Mouse (Mus musculus) MEL (cell line): Measurements from ENCODE around the gene Bcl2l1. TPM values are rescaled to one million over a fixed set of nuclear protein-coding genes. Genes with fewer than 3 reads are reported as not detected.

Experiments used
- DNase-seq: peaks from one replicate; pipeline ENCODE4 v3.0.0; 2011; ENCODE audit warnings: low read depth, low spot score
- H3K27ac ChIP-seq: 2 replicates; pipeline ENCODE4 v1.5.1; 2012; ENCODE audit warnings: low read depth, mild to moderate bottlenecking, control low read depth, low read length, moderate library complexity; ENCODE audit not compliant: control insufficient read depth
- H3K27me3 ChIP-seq, 2 experiments: fragments of 150-350 bp in 1 of 2; sonication (generic) in 1 of 2; 2 replicates each; pipeline ENCODE4 v1.6.1; 2012; ENCODE audit warnings: low read length in 2 of 2, mild to moderate bottlenecking in 2 of 2, improper control_type of control experiment in 1 of 2, moderate library complexity in 1 of 2; ENCODE audit not compliant: insufficient read depth in 2 of 2, control insufficient read depth in 1 of 2
- H3K36me3 ChIP-seq, 2 experiments: 2 replicates each; pipeline ENCODE4 v1.6.1; 2012 to 2014; ENCODE audit warnings: low read length in 2 of 2, improper control_type of control experiment in 1 of 2, inconsistent platforms in 1 of 2, mild to moderate bottlenecking in 1 of 2; ENCODE audit not compliant: insufficient read depth in 2 of 2, control insufficient read depth in 1 of 2
- H3K4me1 ChIP-seq, 2 experiments: fragments of 150-350 bp in 1 of 2; sonication (generic) in 1 of 2; 2 replicates each; pipeline ENCODE4 v1.6.1; 2012; ENCODE audit warnings: low read length in 2 of 2, improper control_type of control experiment in 1 of 2, mild to moderate bottlenecking in 1 of 2; ENCODE audit not compliant: insufficient read depth in 2 of 2, control insufficient read depth in 1 of 2
- H3K4me3 ChIP-seq, 2 experiments: fragments of 150-350 bp in 1 of 2; sonication (generic) in 1 of 2; 2 replicates each; pipeline ENCODE4 v1.5.1; 2012; ENCODE audit warnings: low read depth in 2 of 2, low read length in 2 of 2, mild to moderate bottlenecking in 2 of 2, moderate library complexity in 2 of 2, control low read depth in 1 of 2, improper control_type of control experiment in 1 of 2; ENCODE audit not compliant: control insufficient read depth in 1 of 2, insufficient read depth in 1 of 2
- H3K79me2 ChIP-seq: 2 replicates; pipeline ENCODE4 v1.6.1; 2012; ENCODE audit warnings: mild to moderate bottlenecking, low read length, moderate library complexity; ENCODE audit not compliant: control insufficient read depth, poor library complexity, insufficient read depth
- H3K9ac ChIP-seq: 2 replicates; pipeline ENCODE4 v1.6.1; 2012; ENCODE audit warnings: low read depth, mild to moderate bottlenecking, control low read depth, low read length, moderate library complexity; ENCODE audit not compliant: control insufficient read depth, poor library complexity, severe bottlenecking
- H3K9me3 ChIP-seq: fragments of 150-350 bp; sonication (generic); replicated peaks from 2 replicates; pipeline ENCODE4 v1.6.1; 2012; ENCODE audit warnings: mild to moderate bottlenecking, low read length, improper control_type of control experiment, moderate library complexity; ENCODE audit not compliant: insufficient read depth
- CHD1 ChIP-seq: IDR thresholded peaks from 2 replicates; pipeline ENCODE4 v1.6.1; 2012; ENCODE audit warnings: low read depth, mild to moderate bottlenecking, inconsistent platforms, low read length, improper control_type of control experiment
- CHD2 ChIP-seq: IDR thresholded peaks from 2 replicates; pipeline ENCODE4 v1.6.1; 2011; ENCODE audit warnings: low read length, improper control_type of control experiment
- CTCF ChIP-seq, 3 experiments: IDR thresholded peaks in 2 of 3; conservative IDR thresholded peaks in 1 of 3; 2 replicates each; pipeline ENCODE4 v1.5.1; 2011 to 2012; ENCODE audit warnings: low read length in 3 of 3, low read depth in 2 of 3, mild to moderate bottlenecking in 2 of 3, improper control_type of control experiment in 1 of 3, inconsistent platforms in 1 of 3, mixed read lengths in 1 of 3, moderate library complexity in 1 of 3; ENCODE audit not compliant: control insufficient read depth in 1 of 3, insufficient read depth in 1 of 3, poor library complexity in 1 of 3, severe bottlenecking in 1 of 3
- E2F4 ChIP-seq: IDR thresholded peaks from 2 replicates; pipeline ENCODE4 v1.6.1; 2011; ENCODE audit warnings: low read depth, low read length, improper control_type of control experiment, borderline replicate concordance
- ELF1 ChIP-seq: IDR thresholded peaks from 2 replicates; pipeline ENCODE4 v1.6.1; 2014; ENCODE audit warnings: low read depth, mild to moderate bottlenecking, inconsistent platforms, low read length, improper control_type of control experiment, moderate library complexity
- ETS1 ChIP-seq: IDR thresholded peaks from 2 replicates; pipeline ENCODE4 v1.6.1; 2012; ENCODE audit warnings: low read depth, mild to moderate bottlenecking, inconsistent platforms, low read length, improper control_type of control experiment, moderate library complexity
- GABPA ChIP-seq: IDR thresholded peaks from 2 replicates; pipeline ENCODE4 v1.6.1; 2012; ENCODE audit warnings: low read depth, mild to moderate bottlenecking, inconsistent platforms, low read length, improper control_type of control experiment, moderate library complexity
- HCFC1 ChIP-seq: IDR thresholded peaks from 2 replicates; pipeline ENCODE4 v1.6.1; 2012; ENCODE audit warnings: low read depth, mild to moderate bottlenecking, inconsistent platforms, low read length, improper control_type of control experiment, moderate library complexity
- KAT2A ChIP-seq: conservative IDR thresholded peaks from 2 replicates; pipeline ENCODE4 v1.6.1; 2012; ENCODE audit warnings: low read depth, low read length, improper control_type of control experiment, inconsistent platforms
- MAFK ChIP-seq: IDR thresholded peaks from 2 replicates; pipeline ENCODE4 v1.6.1; 2011; ENCODE audit warnings: low read depth, mild to moderate bottlenecking, low read length, improper control_type of control experiment, borderline replicate concordance
- MAZ ChIP-seq: IDR thresholded peaks from 2 replicates; pipeline ENCODE4 v1.6.1; 2012; ENCODE audit warnings: low read depth, mild to moderate bottlenecking, inconsistent platforms, low read length, improper control_type of control experiment
- MEF2A ChIP-seq: IDR thresholded peaks from 2 replicates; pipeline ENCODE4 v1.6.1; 2014; ENCODE audit warnings: low read depth, mild to moderate bottlenecking, inconsistent platforms, low read length, improper control_type of control experiment; ENCODE audit not compliant: poor library complexity, insufficient replicate concordance, severe bottlenecking; ENCODE audit errors: extremely low read depth
- MXI1 ChIP-seq: IDR thresholded peaks from 2 replicates; pipeline ENCODE4 v1.6.1; 2011; ENCODE audit warnings: mild to moderate bottlenecking, low read depth, low read length, improper control_type of control experiment
- MYB ChIP-seq: IDR thresholded peaks from 2 replicates; pipeline ENCODE4 v1.6.1; 2011; ENCODE audit warnings: mild to moderate bottlenecking, low read depth, low read length, improper control_type of control experiment
- POLR2A ChIP-seq, 2 experiments: IDR thresholded peaks; 2 replicates each; pipeline ENCODE4 v1.6.1; 2011 to 2012; ENCODE audit warnings: low read length in 2 of 2, mild to moderate bottlenecking in 2 of 2, control low read depth in 1 of 2, improper control_type of control experiment in 1 of 2, low read depth in 1 of 2, moderate library complexity in 1 of 2; ENCODE audit not compliant: control insufficient read depth in 1 of 2, insufficient read depth in 1 of 2, poor library complexity in 1 of 2
- RAD21 ChIP-seq: IDR thresholded peaks from 2 replicates; pipeline ENCODE4 v1.6.1; 2011; ENCODE audit warnings: mild to moderate bottlenecking, low read depth, low read length, improper control_type of control experiment
- SMC3 ChIP-seq: IDR thresholded peaks from 2 replicates; pipeline ENCODE4 v1.6.1; 2011; ENCODE audit warnings: low read depth, low read length, improper control_type of control experiment
- TBP ChIP-seq: IDR thresholded peaks from 2 replicates; pipeline ENCODE4 v1.8.0; 2011; ENCODE audit warnings: low read depth, low read length, improper control_type of control experiment
- TCF12 ChIP-seq: IDR thresholded peaks from 2 replicates; pipeline ENCODE4 v1.6.1; 2014; ENCODE audit warnings: low read depth, mild to moderate bottlenecking, inconsistent platforms, low read length, improper control_type of control experiment, moderate library complexity
- UBTF ChIP-seq: IDR thresholded peaks from 2 replicates; pipeline ENCODE4 v1.6.1; 2012; ENCODE audit warnings: low read depth, mild to moderate bottlenecking, inconsistent platforms, low read length, improper control_type of control experiment, moderate library complexity, borderline replicate concordance; ENCODE audit not compliant: insufficient read depth
- USF1 ChIP-seq: IDR thresholded peaks from 2 replicates; pipeline ENCODE4 v1.6.1; 2014; ENCODE audit warnings: low read depth, mild to moderate bottlenecking, inconsistent platforms, low read length, improper control_type of control experiment, moderate library complexity
- ZKSCAN1 ChIP-seq: IDR thresholded peaks from 2 replicates; pipeline ENCODE4 v1.6.1; 2012; ENCODE audit warnings: low read depth, mild to moderate bottlenecking, inconsistent platforms, low read length, improper control_type of control experiment, moderate library complexity
- ZMIZ1 ChIP-seq: IDR thresholded peaks from 2 replicates; pipeline ENCODE4 v1.6.1; 2012; ENCODE audit warnings: low read depth, mild to moderate bottlenecking, inconsistent platforms, low read length, improper control_type of control experiment, moderate library complexity
- ZNF384 ChIP-seq: IDR thresholded peaks from 2 replicates; pipeline ENCODE4 v1.6.1; 2012; ENCODE audit warnings: low read depth, mild to moderate bottlenecking, inconsistent platforms, low read length, improper control_type of control experiment
- polyA plus RNA-seq, 2 experiments: library from polyadenylated mRNA; stranded (reverse) in 1 of 2; unstranded in 1 of 2; fragments of >175 nt in 1 of 2; fragments of >200 nt in 1 of 2; gene quantifications; 2 replicates each; pipeline versions ENCODE4 v1.2.1 to v1.2.4; 2012; ENCODE audit warnings: low replicate concordance in 2 of 2, low read depth in 1 of 2; ENCODE audit not compliant: insufficient read length in 2 of 2, insufficient read depth in 1 of 2, missing spikeins in 1 of 2
- total RNA-seq: library from RNA; depleted of rRNA; stranded (reverse); fragments of 300-350 nt; gene quantifications from 2 replicates; pipeline ENCODE4 v1.2.3, GENCODE M21; 2012

The Bcl2l1 gene
- total and polyA plus RNA-seq, 3 experiments: 6.5 to 23.9 TPM; not detected in 1

DNA sequence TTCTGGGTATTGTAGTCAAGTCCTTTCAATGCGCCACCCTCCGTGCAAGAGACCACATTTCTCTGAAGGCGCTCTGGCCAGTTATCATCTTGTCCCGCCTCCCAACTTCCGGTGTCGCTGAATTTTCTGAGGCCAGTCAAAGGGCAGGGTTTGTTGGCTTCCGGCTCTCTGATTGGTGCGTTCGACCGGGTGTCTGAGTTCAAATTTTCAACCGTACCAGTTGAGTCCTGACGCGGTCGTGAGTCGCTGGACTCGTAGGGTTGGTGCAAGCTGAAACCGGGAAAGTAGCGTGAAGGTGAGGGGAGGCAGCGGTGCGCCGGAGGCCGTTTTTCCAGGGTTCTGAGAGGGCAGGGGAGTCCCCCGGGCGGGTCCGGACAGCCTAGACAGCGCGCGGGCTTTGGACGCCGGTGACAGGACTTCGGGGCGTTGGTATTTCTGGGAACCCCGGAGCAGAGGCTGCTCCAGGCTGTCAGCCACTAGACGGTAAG is 16.3 kb upstream of the Bcl2l1 start, which contains the start of gene Tpx2 (continued):
- TF ChIP-seq RAD21 (no peak), CHD1 (no peak)

DNA sequence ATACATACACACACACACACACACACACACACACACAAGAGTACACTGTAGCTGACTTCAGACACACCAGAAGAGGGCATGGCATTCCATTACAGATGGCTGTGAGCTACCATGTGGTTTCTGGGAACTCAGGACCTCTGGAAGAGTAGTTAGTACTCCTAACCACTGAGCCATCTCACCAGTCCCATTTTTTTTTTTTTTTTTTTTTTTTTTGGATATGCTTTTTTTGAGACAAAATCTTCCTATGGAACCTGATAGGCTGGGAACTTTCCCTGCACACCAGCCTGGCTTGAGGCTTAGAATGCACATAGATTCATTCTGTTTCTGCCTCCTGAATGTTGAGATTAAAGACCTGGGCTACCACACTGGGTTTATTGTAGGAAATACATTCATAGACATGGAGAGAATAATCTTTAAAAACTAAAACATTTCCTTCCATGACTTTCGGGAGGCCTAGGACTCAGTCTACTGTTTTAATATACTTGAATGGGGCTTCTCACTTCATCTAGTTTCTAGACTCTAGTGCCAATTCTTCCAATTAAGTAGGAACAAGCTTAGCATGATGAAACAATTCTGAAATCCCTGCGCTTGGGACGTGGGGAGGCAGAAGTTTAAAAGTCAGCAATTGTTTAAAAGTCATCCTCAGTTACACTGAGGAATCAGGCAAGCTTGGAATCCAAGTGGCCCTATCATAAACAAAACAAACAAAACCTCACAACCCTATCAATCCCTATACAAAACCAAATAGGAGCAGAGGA is 15.7 kb upstream of the Bcl2l1 start:
- Histone ChIP-seq H3K79me2 (peaks cover 27% of the 10 kb centered on the region), H3K27ac (peak overlapping the region; percentile 69), H3K36me3 (peaks cover 6 to 20% of the 10 kb centered on the region in 2 experiments; a peak in 3 of 4 replicates), H3K9me3 (no peaks in the 10 kb centered on the region), H3K27me3 (peaks cover 0 to 1% of the 10 kb centered on the region in 2 experiments; a peak in 1 of 4 replicates), H3K4me1 (peaks cover 6% of the 10 kb centered on the region in 2 experiments), H3K4me3 (peak overlapping the region; percentile 47 to 59), H3K9ac (peak overlapping the region; percentile 61)
- no peak for TF ChIP-seq UBTF
- no peak for TF ChIP-seq POLR2A (IDR thresholded peaks at IDR 0.05; ENCODE audit: control insufficient read depth in 1 of 2, insufficient read depth in 1 of 2, low read depth in 1 of 2, low read length in 2 of 2, poor library complexity in 1 of 2)
- peak; percentile 79 for TF ChIP-seq ZNF384
- no peak for TF ChIP-seq MYB
- TF ChIP-seq CHD2: no peak
- TF ChIP-seq MAFK: no peak
- TF ChIP-seq ZMIZ1: 0 out of 2 replicates have a peak, but pooled peaks have one; percentile 10
- DNase-seq: no peak

DNA sequence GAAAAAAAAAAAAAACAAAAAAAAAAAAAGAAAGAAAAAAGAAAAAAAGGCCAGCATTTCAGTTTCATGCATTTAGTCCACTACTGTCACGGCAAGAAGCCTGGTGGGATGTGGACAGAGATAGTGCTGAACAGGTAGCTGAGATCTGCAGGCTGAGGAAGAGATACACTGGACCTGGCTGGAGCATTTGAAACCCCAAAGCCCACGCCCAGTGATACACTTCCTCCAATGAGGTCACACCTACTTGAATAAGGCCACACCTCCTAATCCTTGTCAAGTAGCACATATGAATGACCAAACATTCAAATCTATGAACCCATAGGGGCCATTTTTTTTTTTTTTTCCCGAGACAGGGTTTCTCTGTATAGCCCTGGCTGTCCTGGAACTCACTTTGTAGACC is 11.2 kb upstream of the Bcl2l1 start:
- Histone ChIP-seq H3K27me3 (peaks cover 0 to 1% of the 10 kb centered on the region in 2 experiments; a peak in 2 of 4 replicates), H3K27ac (no peak overlapping the region), H3K4me1 (peaks cover 0 to 3% of the 10 kb centered on the region in 2 experiments; a peak in 2 of 4 replicates), H3K79me2 (no peaks in the 10 kb centered on the region), H3K4me3 (no peak overlapping the region), H3K9me3 (no peaks in the 10 kb centered on the region), H3K36me3 (no peaks in the 10 kb centered on the region; a peak in 1 of 4 replicates), H3K9ac (no peak overlapping the region)
- TF ChIP-seq ZMIZ1: no peak
- no peak for TF ChIP-seq ZKSCAN1
- TF ChIP-seq MAZ: no peak
- TF ChIP-seq MYB: no peak
- no peak for TF ChIP-seq MXI1
- TF ChIP-seq ETS1: no peak
- TF ChIP-seq HCFC1: no peak
- no peak for TF ChIP-seq KAT2A
- TF ChIP-seq CHD1: no peak
- no peak for TF ChIP-seq USF1
- TF ChIP-seq ELF1: no peak
- no peak for TF ChIP-seq POLR2A (IDR thresholded peaks at IDR 0.05; ENCODE audit: control insufficient read depth in 1 of 2, insufficient read depth in 1 of 2, low read depth in 1 of 2, low read length in 2 of 2, poor library complexity in 1 of 2)
- no peak for TF ChIP-seq TCF12
- no peak for TF ChIP-seq CTCF (IDR thresholded peaks at IDR 0.05 in 2 of 3, conservative IDR thresholded peaks at IDR 0.05 in 1 of 3; ENCODE audit: control insufficient read depth in 1 of 3, insufficient read depth in 1 of 3, low read depth in 2 of 3, low read length in 3 of 3, poor library complexity in 1 of 3, severe bottlenecking in 1 of 3)
- TF ChIP-seq E2F4: no peak
- no peak for TF ChIP-seq TBP
- no peak for TF ChIP-seq GABPA
- no peak for TF ChIP-seq SMC3
- no peak for TF ChIP-seq MAFK
- no peak for TF ChIP-seq MEF2A
- DNase-seq: peak; percentile 52
